15 mouse cellular contexts compared by ENCODE assay signal in genomic region chr11:17727258-17728034, GRCm38 (mm10).
DNase-seq lines count a peak whose midpoint lies in the region; ATAC-seq lines count a peak whose summit lies in the region.
"Had no signal": no experiment of that assay in that cellular context is flagged by ENCODE, and none has a peak within 500 bp of the region (broad histone marks: within the 10 kb centered on the region; RNA-seq: fewer than 3 reads in every experiment).

No protein-coding gene starts in this region.

- no peaks in the 10 kb centered on the region for H3K36me3 ChIP-seq in kidney, embryonic 16.5 days (ENCODE audit: insufficient read depth, low read length)
- H3K36me3 ChIP-seq: embryonic facial prominence, embryonic 15.5 days; G1E; midbrain, embryonic 15.5 days had no signal

- WGBS in kidney, embryonic 16.5 days = 23% methylated on average over 8 of the region's 8 CpGs

- peak overlapping the region; percentile 30 for H3K4me2 ChIP-seq in kidney, embryonic 16.5 days (replicated peaks; ENCODE audit: low read depth, low read length)
- H3K4me2 ChIP-seq: embryonic facial prominence, embryonic 15.5 days; midbrain, embryonic 15.5 days had no signal

- H3K9me3 ChIP-seq in kidney, embryonic 16.5 days (ENCODE audit: low read length) = no peaks in the 10 kb centered on the region
- H3K9me3 ChIP-seq: embryonic facial prominence, embryonic 15.5 days; G1E; midbrain, embryonic 15.5 days had no signal

- peak; percentile 12 to 18 for DNase-seq in cerebellum, adult 18-20 months
- DNase-seq in cerebellum, adult 11-12 months = no peak
- DNase-seq in retina, postnatal 1 day = peak; percentile 7
- DNase-seq in retina, embryonic 14.5 days (ENCODE audit: low spot score) = no peak
- DNase-seq in layer of hippocampus, postnatal 10 days (ENCODE audit: low spot score in 2 of 2) = no peak
- DNase-seq in MN1 (ENCODE audit: low spot score) = no peak
- DNase-seq in left cerebral cortex, adult 18-20 months (ENCODE audit: low spot score in 2 of 2) = no peak
- DNase-seq: cerebellum, adult 11 months; layer of hippocampus, postnatal 36 days; thymus, postnatal 25 days had no signal

- no peaks in the 10 kb centered on the region for H3K27me3 ChIP-seq in kidney, embryonic 16.5 days (ENCODE audit: insufficient read depth, low read length)
- H3K27me3 ChIP-seq: embryonic facial prominence, embryonic 15.5 days; midbrain, embryonic 15.5 days had no signal

- ATAC-seq in kidney, embryonic 16.5 days (ENCODE audit: low FRiP score, low TSS enrichment) = peak; percentile 91
- ATAC-seq: midbrain, embryonic 15.5 days had no signal

- H3K4me3 ChIP-seq in kidney, embryonic 16.5 days (ENCODE audit: low read length) = no peak overlapping the region
- H3K4me3 ChIP-seq: embryonic facial prominence, embryonic 15.5 days; midbrain, embryonic 15.5 days had no signal

- peaks cover 15% of the 10 kb centered on the region; the same call in 1 of the 2 replicates for H3K4me1 ChIP-seq in kidney, embryonic 16.5 days (ENCODE audit: insufficient read depth, low read length)
- H3K4me1 ChIP-seq: midbrain, embryonic 15.5 days had no signal

- no peak overlapping the region for H3K9ac ChIP-seq in kidney, embryonic 16.5 days (replicated peaks; ENCODE audit: low read length)
- H3K9ac ChIP-seq: embryonic facial prominence, embryonic 15.5 days; liver, embryonic 14.5 days; midbrain, embryonic 15.5 days had no signal

- peak overlapping the region; percentile 80 for H3K27ac ChIP-seq in kidney, embryonic 16.5 days (ENCODE audit: low read length)
- H3K27ac ChIP-seq: liver, embryonic 14.5 days; midbrain, embryonic 15.5 days had no signal

Comparison
In these comparisons a context has a peak if more than half of its experiments do, and no peak if none do; other contexts are left out.
1. DNase-seq: peak in cerebellum, adult 18-20 months (2 of 2) and retina, postnatal 1 day (single experiment); none in cerebellum, adult 11-12 months (single experiment), retina, embryonic 14.5 days (single experiment), layer of hippocampus, postnatal 10 days (0 of 2), MN1 (single experiment) and left cerebral cortex, adult 18-20 months (0 of 2).